Mouse (Mus musculus): Measurements from ENCODE around the gene A2m. TPM values are rescaled to one million over a fixed set of nuclear protein-coding genes. Genes with fewer than 3 reads are reported as not detected.

The A2m gene
- total RNA-seq (2021): under 1 TPM; 0.87 to 0.89 TPM

DNA sequence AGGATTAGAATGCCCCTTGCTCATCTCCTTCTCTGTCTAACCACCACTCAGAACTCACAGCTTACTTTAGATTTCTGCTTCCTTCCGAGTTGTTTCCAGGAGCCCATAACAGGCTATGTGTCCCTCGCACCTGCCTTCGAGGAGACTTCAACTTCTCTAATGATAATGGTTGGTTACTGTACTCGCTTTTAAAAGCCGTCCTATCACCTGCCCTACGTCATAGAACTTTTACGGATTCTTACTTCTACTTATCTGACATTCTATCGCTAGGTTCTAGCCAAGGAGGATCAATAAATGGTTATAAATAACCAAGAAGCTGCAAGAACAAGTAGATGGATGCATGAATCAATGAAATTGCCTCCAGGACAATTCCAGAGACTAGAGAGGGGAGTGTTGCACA, at the start of gene A2m:
Gene A2m, plus strand, starts transcription at position 301 of the 400 bp plus-strand sequence.
- DNase-seq: no peak
- intact Hi-C loops (cut with DNase I): no loop called here

DNA sequence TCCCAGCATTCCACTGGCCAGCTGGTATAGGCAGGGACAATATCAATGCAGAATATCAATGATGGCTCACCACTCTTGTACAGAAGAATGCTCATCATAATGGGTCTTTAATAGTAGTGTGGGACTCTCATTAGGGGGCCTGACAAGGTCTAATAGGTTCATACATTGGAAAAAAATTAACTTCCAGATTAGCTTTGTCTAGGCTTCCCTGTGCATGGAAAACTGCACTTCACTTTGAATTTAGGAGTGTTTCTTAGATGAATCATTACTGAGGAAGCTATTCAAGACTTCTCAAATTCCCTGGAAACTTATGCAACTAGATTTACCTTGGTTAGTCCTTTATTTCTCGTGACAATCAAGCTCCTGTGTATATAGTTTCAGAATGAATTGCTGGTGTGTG, 45.0 kb upstream of the A2m start:
- DNase-seq: no peak
- intact Hi-C loops (cut with DNase I): no loop called here

DNA sequence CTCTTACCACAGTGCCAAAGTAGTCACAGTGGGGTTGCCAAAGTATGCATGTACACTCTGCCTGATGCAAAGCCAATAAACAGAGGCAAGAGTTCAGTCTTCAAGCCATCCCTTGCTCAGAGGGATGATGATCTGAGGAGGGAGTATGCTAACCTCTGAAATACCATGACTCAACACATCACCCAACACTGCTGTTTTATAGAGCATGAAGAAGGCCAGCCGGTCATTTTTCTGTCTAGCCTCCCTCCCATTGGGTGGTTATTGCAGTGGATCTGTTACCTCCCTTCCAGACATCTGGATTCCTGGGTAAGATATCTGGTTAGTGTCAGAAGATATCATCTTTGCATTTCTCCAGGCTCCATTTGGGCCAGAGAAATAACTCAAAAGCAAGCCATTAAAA, 34.2 kb upstream of the A2m start:
- intact Hi-C loops (cut with DNase I): no loop called here
- no peak for DNase-seq

DNA sequence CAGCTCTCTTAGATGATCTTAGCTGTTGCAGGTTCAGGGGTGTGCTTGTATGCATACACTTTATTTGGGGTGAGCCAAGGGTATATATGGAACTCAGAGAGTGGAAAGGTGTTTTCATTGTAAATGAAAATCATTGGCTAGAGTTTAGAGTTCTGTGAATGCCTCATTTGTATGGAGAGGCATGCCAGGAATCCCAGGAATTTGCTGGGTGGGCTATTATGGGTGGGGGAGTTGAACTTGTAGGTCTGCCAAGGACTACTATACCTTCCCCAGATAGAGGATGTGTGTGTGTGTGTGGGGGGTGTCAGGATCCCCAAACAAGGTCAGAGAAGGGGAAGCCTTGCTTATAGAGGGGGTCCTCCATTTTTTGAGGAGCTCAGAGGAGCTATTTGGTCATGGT, 27.3 kb upstream of the A2m start:
- no peak for DNase-seq
- intact Hi-C loops (cut with DNase I): no loop called here

DNA sequence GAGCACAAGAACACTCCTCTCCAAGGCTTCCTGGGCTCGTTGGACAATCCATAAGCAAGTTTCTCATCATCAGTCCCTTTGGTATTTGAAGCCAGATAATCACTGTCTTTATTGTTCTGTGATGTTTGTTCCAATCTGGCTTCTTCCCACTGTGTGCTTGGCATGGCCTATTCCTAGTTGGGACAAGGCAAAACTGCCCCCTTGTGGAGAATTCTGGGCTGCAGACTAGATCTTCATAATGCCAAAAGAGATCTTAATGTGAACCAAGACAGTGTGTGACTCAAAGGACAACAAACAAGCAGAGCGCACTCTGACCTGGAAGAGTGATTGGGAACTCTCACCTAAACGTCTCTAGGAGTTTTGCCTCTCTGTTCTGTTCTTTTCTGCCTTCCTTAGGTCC, 23.4 kb upstream of the A2m start:
- intact Hi-C loops (cut with DNase I): loop anchor here (5.0 kb wide), 1 partner anchor 339 kb away; no protein-coding TSS in a partner anchor
- peak in 1 of 2 experiments; percentile 14 for DNase-seq

- intact Hi-C loops (cut with DNase I): no loop called here
Measured at GRCm38 (mm10) chr6:121617476-121617875, 17.7 kb upstream of the A2m start.

GRCm38 (mm10) chr6:121622525-121622924, 12.7 kb upstream of the A2m start:
- no peak for DNase-seq
- intact Hi-C loops (cut with DNase I): no loop called here

More at GRCm38 (mm10) chr6:121617476-121617875, 17.7 kb upstream of the A2m start:
- DNase-seq: no peak

- intact Hi-C loops (cut with DNase I): no loop called here
Measured at GRCm38 (mm10) chr6:121634520-121634919, 656 bp upstream of the A2m start.

GRCm38 (mm10) chr6:121635878-121636371, 749 bp downstream of the A2m start:
- intact Hi-C loops (cut with DNase I): no loop called here
- DNase-seq: no peak

More at GRCm38 (mm10) chr6:121634520-121634919, 656 bp upstream of the A2m start:
- no peak for DNase-seq

DNA sequence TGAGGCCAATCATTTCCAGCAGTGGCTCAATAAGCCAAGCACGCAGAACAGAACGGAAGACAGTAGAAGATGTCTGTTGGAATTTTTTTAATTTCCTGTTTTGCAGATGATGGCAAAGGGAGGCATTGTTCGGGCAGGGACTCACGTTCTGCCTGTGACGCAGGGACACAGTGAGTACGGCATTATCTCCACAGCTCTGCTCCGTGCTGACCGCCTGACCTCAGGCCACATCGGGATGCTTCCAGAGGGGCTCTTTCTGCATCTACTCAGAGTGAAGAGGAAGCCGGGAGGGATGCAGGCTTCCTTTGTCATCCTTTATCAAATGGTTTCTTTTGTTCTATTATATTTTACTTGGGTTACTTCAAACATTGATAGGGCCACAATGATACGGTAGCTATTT, 13.3 kb downstream of the A2m start:
- no peak for DNase-seq
- intact Hi-C loops (cut with DNase I): no loop called here

Other genes with a start within 250 kb of the A2m start
- under 1 TPM; 0.51 to 0.69 TPM for gene Iqsec3, start 161.7 kb upstream of the A2m start, total RNA-seq (2021)
- not detected for gene Gm7298, start 97.6 kb downstream of the A2m start, total RNA-seq (2021)
- not detected for gene Mug1, start 203.2 kb downstream of the A2m start, total RNA-seq (2021)

All from heart, postnatal 36 days (tissue).